Mouse (Mus musculus) limb, embryonic 11.5 days (tissue): ENCODE measurements around the gene Gm8947. TPM values are rescaled to one million over a fixed set of nuclear protein-coding genes. Genes with fewer than 3 reads are reported as not detected.
"Not testable (repeated sequence)": the region's sequence is repeated elsewhere in the genome, so short reads cannot be mapped to it uniquely, and the experiment has no call there.

Experiments used
- ATAC-seq: fragments of 200-750 bp; cut with Nextera tagmentation; 2 replicates; pipeline ENCODE4 v1.8.0; 2017; ENCODE audit warnings: low read depth; ENCODE audit not compliant: insufficient number of reproducible peaks, low FRiP score, low TSS enrichment
- DNase-seq: peaks from one replicate; pipeline ENCODE4 v3.0.0-alpha.2; 2015; ENCODE audit warnings: low spot score
- H3K27ac ChIP-seq: fragments of 300-500 bp; sonication (generic); replicated peaks from 2 replicates; pipeline ENCODE4 v1.5.1; 2014; ENCODE audit warnings: low read depth, mild to moderate bottlenecking, low read length
- H3K27me3 ChIP-seq: fragments of 300-500 bp; sonication (generic); 2 replicates; pipeline ENCODE4 v1.6.1; 2014; ENCODE audit warnings: mild to moderate bottlenecking, low read length, mixed read lengths; ENCODE audit not compliant: control insufficient read depth, insufficient read depth
- H3K36me3 ChIP-seq: fragments of 300-500 bp; sonication (generic); 2 replicates; pipeline ENCODE4 v1.6.1; 2014; ENCODE audit warnings: mild to moderate bottlenecking, low read length, moderate library complexity, mixed read lengths; ENCODE audit not compliant: control insufficient read depth, insufficient read depth
- H3K4me1 ChIP-seq: fragments of 300-500 bp; sonication (generic); 2 replicates; pipeline ENCODE4 v1.6.1; 2014; ENCODE audit warnings: low read length, mixed read lengths; ENCODE audit not compliant: control insufficient read depth, insufficient read depth
- H3K4me2 ChIP-seq: fragments of 300-500 bp; sonication (generic); 2 replicates; pipeline ENCODE4 v1.6.1; 2014; ENCODE audit warnings: low read depth, mild to moderate bottlenecking, moderate library complexity; ENCODE audit not compliant: severe bottlenecking
- H3K4me3 ChIP-seq: fragments of 300-500 bp; sonication (generic); 2 replicates; pipeline ENCODE4 v1.5.1; 2014; ENCODE audit warnings: low read depth, low read length
- H3K9ac ChIP-seq: fragments of 300-500 bp; sonication (generic); 2 replicates; pipeline ENCODE4 v1.6.1; 2014; ENCODE audit warnings: mild to moderate bottlenecking, low read length
- H3K9me3 ChIP-seq: fragments of 300-500 bp; sonication (generic); 2 replicates; pipeline ENCODE4 v1.6.1; 2016; ENCODE audit warnings: low read length; ENCODE audit not compliant: control insufficient read depth
- WGBS: fragments of 180-500 bp; shearing (Covaris S2); extraction: QIAGEN DNeasy Blood & Tissue Kit; methylation state at CpG from one replicate; pipeline ENCODE4 v1.1.7; 2014; 5-methylcytosine and 5-hydroxymethylcytosine counted together
- polyA plus RNA-seq: library from polyadenylated mRNA; unstranded; fragments of >200 nt; fragmentation: Nextera tagmentation; extraction: Ambion mirVana; gene quantifications from 2 replicates; pipeline ENCODE4 v1.2.1, GENCODE M21; 2014

The Gm8947 gene
- polyA plus RNA-seq, 1 experiment from 2014 or later: 0.24 TPM

DNA sequence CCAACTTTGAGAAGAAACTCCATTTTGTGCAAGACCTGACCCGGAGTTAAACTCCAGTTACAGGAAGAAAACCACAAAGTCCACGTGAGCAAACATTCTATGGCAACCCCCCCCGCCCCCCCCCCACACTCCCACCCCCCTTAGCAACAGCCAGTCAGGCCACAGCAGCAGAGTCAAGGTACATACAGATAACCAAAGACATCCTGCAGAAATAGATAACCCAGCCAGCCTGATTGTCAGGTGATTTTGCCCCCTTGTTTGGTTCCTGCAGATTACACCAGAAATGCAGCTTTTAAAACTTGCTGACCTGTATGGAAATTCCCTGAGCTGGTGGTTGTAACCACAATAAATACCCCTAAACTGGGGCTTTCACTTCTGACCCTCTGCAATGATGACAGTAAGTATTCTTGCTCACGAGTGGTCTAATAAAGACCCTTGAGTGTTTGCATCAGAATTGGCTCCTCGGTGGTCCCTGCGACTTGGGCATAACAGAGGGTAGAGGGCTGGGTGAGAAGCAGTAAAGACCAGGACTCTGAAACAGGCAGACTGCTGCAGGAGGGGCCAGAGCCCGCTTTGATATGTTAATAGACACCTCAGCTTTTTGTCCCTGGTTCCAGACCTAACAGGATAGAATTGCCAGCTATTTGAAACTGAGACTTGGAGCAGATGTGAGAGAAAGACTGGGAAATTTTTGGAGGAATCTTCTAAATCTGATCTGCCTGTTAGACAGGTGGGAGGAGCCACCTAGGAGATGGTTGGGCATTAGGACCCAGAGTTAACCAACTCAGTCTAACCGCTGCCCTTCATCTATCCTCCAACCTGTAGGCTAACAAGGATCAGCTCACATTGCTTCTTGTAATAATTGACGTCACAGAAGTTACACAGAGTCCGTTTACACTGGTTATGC is 14.9 kb upstream of the Gm8947 start:
- peak overlapping the region; percentile 20; the same call in 1 of the 2 replicates for H3K4me3 ChIP-seq
- H3K27me3 ChIP-seq: no peaks in the 10 kb centered on the region
- 0 out of 2 replicates have a peak, but pooled peaks cover 2% of the 10 kb centered on the region for H3K4me1 ChIP-seq
- H3K9me3 ChIP-seq: no peaks in the 10 kb centered on the region
- peak; percentile 38 for DNase-seq
- no peak overlapping the region for H3K9ac ChIP-seq
- WGBS: 16% methylated on average over 10 of the region's 10 CpGs
- peak overlapping the region; percentile 42 for H3K4me2 ChIP-seq
- H3K36me3 ChIP-seq: no peaks in the 10 kb centered on the region
- no peak overlapping the region for H3K27ac ChIP-seq
- peak; percentile 84; the same call in 1 of the 2 replicates for ATAC-seq

DNA sequence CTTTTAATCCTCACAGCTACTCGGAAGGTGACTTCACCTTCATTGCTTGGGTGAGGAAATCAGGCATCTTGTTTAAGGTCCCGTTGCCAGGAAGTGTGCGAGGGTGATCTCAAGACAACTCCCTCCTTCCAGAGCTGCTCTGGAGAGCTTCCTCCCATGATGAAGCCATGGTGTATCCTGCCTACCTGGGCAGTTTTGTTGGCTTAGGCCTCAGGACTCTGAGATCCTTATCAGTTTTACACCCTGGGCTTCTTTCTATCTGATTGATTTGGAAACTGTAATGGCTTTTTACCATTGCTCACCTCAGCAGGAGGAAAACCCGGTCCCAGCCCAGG is 14.3 kb upstream of the Gm8947 start:
- H3K27ac ChIP-seq: no peak overlapping the region

DNA sequence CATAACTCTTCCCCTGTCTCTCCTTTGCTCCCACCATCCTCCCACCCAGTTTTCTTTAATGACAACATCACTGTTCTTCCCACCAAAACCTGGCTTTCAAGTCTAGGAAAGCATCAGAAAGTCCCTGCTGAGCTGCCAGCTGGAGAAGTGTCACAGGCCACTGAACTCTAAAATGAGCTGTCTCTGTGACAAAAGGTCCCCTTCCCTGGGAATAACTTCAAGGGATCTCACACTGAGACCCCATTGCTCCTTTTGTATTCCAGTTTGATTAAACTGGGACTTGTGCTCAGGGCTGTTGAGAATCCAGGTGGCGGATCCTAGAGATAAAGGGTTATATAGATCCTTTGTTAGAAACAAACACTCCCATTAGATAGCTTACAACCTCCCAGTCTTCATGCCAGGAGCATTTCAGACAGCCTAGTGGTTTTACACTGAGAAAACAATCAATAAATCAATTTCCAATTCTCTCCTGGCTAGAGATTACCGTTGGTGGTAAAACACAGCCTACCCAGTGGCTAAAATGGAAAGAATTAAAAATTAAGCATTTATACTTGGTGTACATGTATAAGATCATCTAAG is 13.6 kb upstream of the Gm8947 start:
- H3K27ac ChIP-seq: no peak overlapping the region
- H3K9me3 ChIP-seq: no peaks in the 10 kb centered on the region
- no peaks in the 10 kb centered on the region for H3K27me3 ChIP-seq
- ATAC-seq (no peak), DNase-seq (no peak)
- 0 out of 2 replicates have a peak, but pooled peaks cover 2% of the 10 kb centered on the region for H3K4me1 ChIP-seq
- H3K36me3 ChIP-seq: no peaks in the 10 kb centered on the region
- H3K9ac ChIP-seq: no peak overlapping the region
- no peak overlapping the region for H3K4me3 ChIP-seq
- H3K4me2 ChIP-seq: no peak overlapping the region
- 43% methylated on average over 2 of the region's 2 CpGs for WGBS

More for the DNA sequence above, 14.3 kb upstream of the Gm8947 start:
- Histone ChIP-seq H3K9ac (no peak overlapping the region), H3K27me3 (no peaks in the 10 kb centered on the region), H3K36me3 (no peaks in the 10 kb centered on the region), H3K4me2 (peak overlapping the region; percentile 42), H3K4me3 (peak overlapping the region; percentile 20; the same call in 1 of the 2 replicates), H3K9me3 (no peaks in the 10 kb centered on the region), H3K4me1 (0 out of 2 replicates have a peak, but pooled peaks cover 2% of the 10 kb centered on the region)
- DNase-seq (no peak), ATAC-seq (no peak; the same call in 1 of the 2 replicates)
- WGBS: 14% methylated on average over 4 of the region's 4 CpGs

GRCm38 (mm10) chr1:151180167-151180566 is 12.0 kb upstream of the Gm8947 start:
- 0 out of 2 replicates have a peak, but pooled peaks cover 2% of the 10 kb centered on the region for H3K4me1 ChIP-seq
- no peak for ATAC-seq
- no peak overlapping the region for H3K4me2 ChIP-seq
- no peaks in the 10 kb centered on the region for H3K9me3 ChIP-seq
- no peak overlapping the region for H3K9ac ChIP-seq
- no peak overlapping the region for H3K27ac ChIP-seq
- no peaks in the 10 kb centered on the region for H3K36me3 ChIP-seq
- no peak for DNase-seq
- no peaks in the 10 kb centered on the region for H3K27me3 ChIP-seq
- H3K4me3 ChIP-seq: no peak overlapping the region
- 88% methylated on average over 2 of the region's 2 CpGs for WGBS

DNA sequence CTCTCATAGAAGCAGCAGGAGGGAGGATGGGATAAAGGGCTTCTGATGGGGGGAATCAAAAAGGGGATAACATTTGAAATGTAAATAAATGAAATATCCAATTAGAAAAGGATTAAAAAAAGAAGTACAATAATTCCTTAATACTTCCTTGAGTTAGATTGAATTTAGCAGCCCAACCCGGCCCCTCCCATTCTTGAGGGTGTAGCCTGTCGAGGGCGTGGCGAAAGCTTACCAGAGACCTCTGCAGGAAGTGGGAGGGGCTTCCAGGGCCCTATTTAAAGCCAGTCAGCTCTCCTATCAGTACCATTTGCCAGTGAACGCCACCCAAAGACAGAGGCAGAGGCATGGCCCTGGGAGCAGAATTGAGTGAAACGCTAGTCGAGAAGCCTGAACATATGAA is 9.9 kb upstream of the Gm8947 start, which contains the start of gene Gm47985:
Gm47985 (plus strand) TSS at position 272 of the 400 bp plus-strand sequence.
- no CpG with 5 or more reads among the region's 7 CpGs for WGBS
- H3K27ac ChIP-seq, ATAC-seq: not testable (repeated sequence)

GRCm38 (mm10) chr1:151186186-151186585 is 6.0 kb upstream of the Gm8947 start:
- not testable (repeated sequence) for H3K27me3 ChIP-seq, H3K36me3 ChIP-seq, H3K27ac ChIP-seq, H3K9ac ChIP-seq, H3K9me3 ChIP-seq, H3K4me2 ChIP-seq, H3K4me1 ChIP-seq, H3K4me3 ChIP-seq, DNase-seq, ATAC-seq
- 82% methylated on average over 3 of the region's 3 CpGs for WGBS

More for the DNA sequence above, 9.9 kb upstream of the Gm8947 start, which contains the start of gene Gm47985:
- not testable (repeated sequence) for H3K36me3 ChIP-seq, H3K4me3 ChIP-seq, H3K4me2 ChIP-seq, H3K9me3 ChIP-seq, H3K9ac ChIP-seq, H3K27me3 ChIP-seq, DNase-seq, H3K4me1 ChIP-seq

GRCm38 (mm10) chr1:151186879-151187424 is 5.2 kb upstream of the Gm8947 start:
- H3K9ac ChIP-seq, ATAC-seq, H3K27ac ChIP-seq, DNase-seq, H3K4me2 ChIP-seq, H3K36me3 ChIP-seq, H3K4me3 ChIP-seq, H3K4me1 ChIP-seq, H3K9me3 ChIP-seq, H3K27me3 ChIP-seq: not testable (repeated sequence)
- 86% methylated on average over 4 of the region's 4 CpGs for WGBS

DNA sequence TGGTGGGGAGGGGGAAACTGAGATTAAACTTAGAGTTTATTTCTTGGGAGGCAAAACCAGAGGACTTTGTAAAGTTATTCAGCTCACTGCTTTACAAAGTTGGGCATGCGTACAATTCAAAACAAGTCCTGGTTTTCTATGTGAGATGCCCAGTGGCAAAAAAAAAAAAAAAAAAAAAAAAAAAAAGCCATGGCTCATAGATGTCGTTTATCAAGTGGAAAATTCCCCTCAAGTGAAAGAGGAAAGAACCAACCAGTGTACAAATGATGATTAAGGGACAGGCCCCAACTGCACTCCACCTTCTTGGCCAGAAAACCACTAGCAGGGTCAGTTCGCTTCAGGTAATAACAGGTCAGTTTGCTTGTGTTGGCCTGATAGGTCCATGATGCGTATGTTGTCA is 3.7 kb upstream of the Gm8947 start:
- H3K27me3 ChIP-seq: no peaks in the 10 kb centered on the region
- H3K27ac ChIP-seq: no peak overlapping the region
- 87% methylated on average over 4 of the region's 4 CpGs for WGBS
- ATAC-seq (no peak), DNase-seq (no peak)
- no peaks in the 10 kb centered on the region for H3K4me1 ChIP-seq
- H3K4me2 ChIP-seq: no peak overlapping the region
- no peak overlapping the region for H3K4me3 ChIP-seq
- no peaks in the 10 kb centered on the region for H3K9me3 ChIP-seq
- no peaks in the 10 kb centered on the region for H3K36me3 ChIP-seq
- H3K9ac ChIP-seq: no peak overlapping the region
